Mouse (Mus musculus) R1 (cell line): ENCODE measurements around the gene Cfap54.

Experiments
- DNase-seq: peaks from one replicate; pipeline ENCODE4 v3.0.0-alpha.2; 2018; ENCODE audit warnings: low read depth, low spot score

Cfap54 gene

DNA sequence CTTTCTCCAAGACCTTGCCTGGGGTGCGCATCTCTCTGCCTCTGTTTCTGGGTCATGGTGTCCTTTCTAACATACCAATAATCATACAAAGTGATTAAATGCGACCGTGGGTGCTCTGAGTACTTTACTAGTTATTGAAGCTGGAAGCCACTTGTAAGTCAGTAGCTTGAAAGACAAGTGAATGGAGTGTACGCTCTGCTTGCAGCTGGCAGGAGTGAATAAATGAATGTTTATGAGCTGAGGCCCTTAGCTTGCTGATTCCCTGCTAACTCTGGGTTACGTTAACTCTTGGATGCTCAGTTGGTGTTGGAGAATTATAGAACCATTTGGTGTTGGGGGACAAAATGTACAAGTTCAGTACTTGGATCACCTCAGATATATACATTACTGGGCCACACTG, 298.7 kb downstream of the Cfap54 start:
- DNase-seq: no peak

DNA sequence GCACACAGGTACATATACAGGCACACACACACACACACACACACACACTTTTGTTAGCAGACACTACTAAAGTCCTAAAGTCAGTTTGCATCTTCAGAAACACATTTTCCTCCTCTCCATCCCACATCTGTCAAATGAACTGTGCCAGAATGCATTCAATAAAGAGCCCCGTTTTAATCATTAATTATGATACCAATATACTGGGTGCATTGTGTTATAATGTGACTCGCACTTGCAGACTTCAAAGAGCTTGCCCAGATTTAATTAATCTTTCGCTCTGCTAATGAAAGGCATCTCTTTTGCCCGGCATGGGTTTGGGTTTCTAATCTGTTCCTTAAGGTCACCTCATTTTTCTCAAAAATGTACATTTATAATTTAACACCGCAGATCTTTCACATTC, 327.1 kb downstream of the Cfap54 start:
- no peak for DNase-seq

DNA sequence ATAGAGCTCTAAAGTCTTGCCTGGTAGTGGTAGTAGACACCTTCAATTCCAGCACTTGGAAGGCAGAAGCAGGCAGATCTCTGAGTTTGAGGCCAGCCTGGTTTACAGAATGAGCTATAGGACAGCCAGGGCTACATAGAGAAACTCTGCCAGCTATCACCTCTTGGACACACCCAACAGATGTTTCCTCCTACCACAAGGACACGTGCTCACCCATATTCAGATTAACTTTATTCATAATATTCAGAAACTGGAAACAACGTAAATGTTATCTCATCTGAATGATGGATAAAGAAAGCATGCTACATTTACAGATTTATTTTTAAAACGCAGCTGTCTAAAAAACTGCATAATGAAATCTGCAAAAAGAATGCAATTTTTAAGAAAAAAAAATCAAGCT, 351.1 kb downstream of the Cfap54 start:
- DNase-seq: no peak

DNA sequence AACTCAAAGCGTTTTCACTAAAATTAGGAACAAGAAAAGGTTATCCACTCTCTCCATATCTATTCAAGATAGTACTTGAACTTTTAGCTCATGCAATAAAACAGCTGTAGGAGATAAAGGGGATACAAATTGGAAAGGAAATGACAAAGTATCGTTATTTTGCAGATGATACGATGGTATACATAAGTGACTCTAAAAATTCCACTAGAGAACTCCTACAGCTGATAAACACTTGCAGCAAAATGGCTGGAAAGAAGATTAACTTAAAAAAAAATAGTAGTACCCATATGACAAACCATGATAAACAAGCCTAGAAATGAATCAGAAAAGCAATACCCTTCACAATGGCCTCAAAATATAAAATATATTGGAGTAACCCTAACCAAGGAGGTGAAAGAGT, 352.7 kb downstream of the Cfap54 start:
- DNase-seq: no peak
